Mouse (Mus musculus): ENCODE results near the gene Grap. TPM values are rescaled to one million over a fixed set of nuclear protein-coding genes. Genes with fewer than 3 reads are reported as not detected.

Gene Grap
- polyA plus RNA-seq, 1 experiment from 2014 or later = 4.8 TPM

GRCm38 (mm10) chr11:61699460-61699859, 46.4 kb downstream of the Grap start:
- Histone ChIP-seq H3K4me3 (ENCODE audit: low read depth, low read length) (no peak overlapping the region), H3K27me3 (ENCODE audit: control insufficient read depth, insufficient read depth, low read depth, low read length) (no peaks in the 10 kb centered on the region), H3K4me1 (ENCODE audit: control insufficient read depth, low read depth, low read length) (no peaks in the 10 kb centered on the region), H3K36me3 (ENCODE audit: control insufficient read depth, insufficient read depth) (peaks cover 26% of the 10 kb centered on the region), H3K27ac (ENCODE audit: low read length) (no peak overlapping the region), H3K9me3 (replicated peaks; ENCODE audit: control insufficient read depth, low read length) (no peaks in the 10 kb centered on the region), H3K4me2 (ENCODE audit: low read depth, low read length) (no peak overlapping the region), H3K9ac (ENCODE audit: low read depth, low read length) (no peak overlapping the region)
- WGBS (ENCODE audit: insufficient replicate concordance) = 73% methylated on average over 5 of the region's 5 CpGs
- no peak for ATAC-seq (ENCODE audit: low read depth)

GRCm38 (mm10) chr11:61699933-61700332, 46.9 kb downstream of the Grap start:
- no peak overlapping the region for H3K27ac ChIP-seq (ENCODE audit: low read length)
- H3K36me3 ChIP-seq (ENCODE audit: control insufficient read depth, insufficient read depth) = peaks cover 26% of the 10 kb centered on the region
- 66% methylated on average over 4 of the region's 4 CpGs for WGBS (ENCODE audit: insufficient replicate concordance)
- H3K4me1 ChIP-seq (ENCODE audit: control insufficient read depth, low read depth, low read length) = no peaks in the 10 kb centered on the region
- no peaks in the 10 kb centered on the region for H3K27me3 ChIP-seq (ENCODE audit: control insufficient read depth, insufficient read depth, low read depth, low read length)
- no peak overlapping the region for H3K4me3 ChIP-seq (ENCODE audit: low read depth, low read length)
- no peak overlapping the region for H3K4me2 ChIP-seq (ENCODE audit: low read depth, low read length)
- no peak for ATAC-seq (ENCODE audit: low read depth)
- H3K9me3 ChIP-seq (replicated peaks; ENCODE audit: control insufficient read depth, low read length) = no peaks in the 10 kb centered on the region
- no peak overlapping the region for H3K9ac ChIP-seq (ENCODE audit: low read depth, low read length)

GRCm38 (mm10) chr11:61701696-61702095, 48.6 kb downstream of the Grap start:
- Histone ChIP-seq H3K36me3 (ENCODE audit: control insufficient read depth, insufficient read depth) (peaks cover 21% of the 10 kb centered on the region), H3K9me3 (replicated peaks; ENCODE audit: control insufficient read depth, low read length) (no peaks in the 10 kb centered on the region), H3K4me3 (ENCODE audit: low read depth, low read length) (no peak overlapping the region), H3K4me2 (ENCODE audit: low read depth, low read length) (no peak overlapping the region), H3K9ac (ENCODE audit: low read depth, low read length) (no peak overlapping the region), H3K4me1 (ENCODE audit: control insufficient read depth, low read depth, low read length) (no peaks in the 10 kb centered on the region), H3K27ac (ENCODE audit: low read length) (no peak overlapping the region), H3K27me3 (ENCODE audit: control insufficient read depth, insufficient read depth, low read depth, low read length) (no peaks in the 10 kb centered on the region)
- WGBS (ENCODE audit: insufficient replicate concordance) = 78% methylated on average over 5 of the region's 5 CpGs
- ATAC-seq (ENCODE audit: low read depth) = no peak

- Histone ChIP-seq H3K9ac (ENCODE audit: low read depth, low read length) (no peak overlapping the region), H3K4me2 (ENCODE audit: low read depth, low read length) (no peak overlapping the region), H3K27me3 (ENCODE audit: control insufficient read depth, insufficient read depth, low read depth, low read length) (no peaks in the 10 kb centered on the region), H3K4me3 (ENCODE audit: low read depth, low read length) (no peak overlapping the region), H3K36me3 (ENCODE audit: control insufficient read depth, insufficient read depth) (peaks cover 21% of the 10 kb centered on the region), H3K9me3 (replicated peaks; ENCODE audit: control insufficient read depth, low read length) (no peaks in the 10 kb centered on the region), H3K4me1 (ENCODE audit: control insufficient read depth, low read depth, low read length) (no peaks in the 10 kb centered on the region), H3K27ac (ENCODE audit: low read length) (no peak overlapping the region)
- 82% methylated on average over 5 of the region's 5 CpGs for WGBS (ENCODE audit: insufficient replicate concordance)
- no peak for ATAC-seq (ENCODE audit: low read depth)
These were observed 49.4 kb downstream of the Grap start for GRCm38 (mm10) chr11:61702494-61702893.

GRCm38 (mm10) chr11:61705581-61705980, 52.5 kb downstream of the Grap start:
- 72% methylated on average over 2 of the region's 2 CpGs for WGBS (ENCODE audit: insufficient replicate concordance)
- Histone ChIP-seq H3K27ac (ENCODE audit: low read length) (no peak overlapping the region), H3K9ac (ENCODE audit: low read depth, low read length) (no peak overlapping the region), H3K4me1 (ENCODE audit: control insufficient read depth, low read depth, low read length) (no peaks in the 10 kb centered on the region), H3K4me3 (ENCODE audit: low read depth, low read length) (no peak overlapping the region), H3K4me2 (ENCODE audit: low read depth, low read length) (no peak overlapping the region), H3K27me3 (ENCODE audit: control insufficient read depth, insufficient read depth, low read depth, low read length) (no peaks in the 10 kb centered on the region), H3K36me3 (ENCODE audit: control insufficient read depth, insufficient read depth) (peaks cover 21% of the 10 kb centered on the region), H3K9me3 (replicated peaks; ENCODE audit: control insufficient read depth, low read length) (no peaks in the 10 kb centered on the region)
- ATAC-seq (ENCODE audit: low read depth) = no peak

- Histone ChIP-seq H3K27ac (ENCODE audit: low read length) (no peak overlapping the region), H3K4me2 (ENCODE audit: low read depth, low read length) (no peak overlapping the region), H3K9ac (ENCODE audit: low read depth, low read length) (no peak overlapping the region), H3K4me3 (ENCODE audit: low read depth, low read length) (no peak overlapping the region), H3K36me3 (ENCODE audit: control insufficient read depth, insufficient read depth) (peaks cover 21% of the 10 kb centered on the region), H3K9me3 (replicated peaks; ENCODE audit: control insufficient read depth, low read length) (no peaks in the 10 kb centered on the region), H3K4me1 (ENCODE audit: control insufficient read depth, low read depth, low read length) (no peaks in the 10 kb centered on the region), H3K27me3 (ENCODE audit: control insufficient read depth, insufficient read depth, low read depth, low read length) (no peaks in the 10 kb centered on the region)
- WGBS (ENCODE audit: insufficient replicate concordance) = 55% methylated on average over 4 of the region's 4 CpGs
- ATAC-seq (ENCODE audit: low read depth) = no peak
These were observed 53.2 kb downstream of the Grap start for GRCm38 (mm10) chr11:61706232-61706631.

- ATAC-seq (ENCODE audit: low read depth) = no peak
- H3K9me3 ChIP-seq (replicated peaks; ENCODE audit: control insufficient read depth, low read length) = no peaks in the 10 kb centered on the region
- H3K4me2 ChIP-seq (ENCODE audit: low read depth, low read length) = no peak overlapping the region
- H3K9ac ChIP-seq (ENCODE audit: low read depth, low read length) = no peak overlapping the region
- no peak overlapping the region for H3K27ac ChIP-seq (ENCODE audit: low read length)
- H3K4me1 ChIP-seq (ENCODE audit: control insufficient read depth, low read depth, low read length) = no peaks in the 10 kb centered on the region
- 66% methylated on average over 3 of the region's 3 CpGs for WGBS (ENCODE audit: insufficient replicate concordance)
- no peak overlapping the region for H3K4me3 ChIP-seq (ENCODE audit: low read depth, low read length)
- no peaks in the 10 kb centered on the region for H3K27me3 ChIP-seq (ENCODE audit: control insufficient read depth, insufficient read depth, low read depth, low read length)
- peaks cover 2% of the 10 kb centered on the region; the same call in 1 of the 2 replicates for H3K36me3 ChIP-seq (ENCODE audit: control insufficient read depth, insufficient read depth)
These were observed 55.9 kb downstream of the Grap start for GRCm38 (mm10) chr11:61708928-61709327.

GRCm38 (mm10) chr11:61713157-61713855, 60.2 kb downstream of the Grap start:
- H3K9ac ChIP-seq (ENCODE audit: low read depth, low read length) = no peak overlapping the region
- no peak overlapping the region for H3K27ac ChIP-seq (ENCODE audit: low read length)
- no peak overlapping the region for H3K4me2 ChIP-seq (ENCODE audit: low read depth, low read length)
- H3K4me3 ChIP-seq (ENCODE audit: low read depth, low read length) = no peak overlapping the region
- H3K36me3 ChIP-seq (ENCODE audit: control insufficient read depth, insufficient read depth) = no peaks in the 10 kb centered on the region
- no peak for ATAC-seq (ENCODE audit: low read depth)
- 55% methylated on average over 15 of the region's 15 CpGs for WGBS (ENCODE audit: insufficient replicate concordance)
- H3K4me1 ChIP-seq (ENCODE audit: control insufficient read depth, low read depth, low read length) = no peaks in the 10 kb centered on the region
- no peaks in the 10 kb centered on the region for H3K9me3 ChIP-seq (replicated peaks; ENCODE audit: control insufficient read depth, low read length)
- H3K27me3 ChIP-seq (ENCODE audit: control insufficient read depth, insufficient read depth, low read depth, low read length) = no peaks in the 10 kb centered on the region

- no peak overlapping the region for H3K27ac ChIP-seq (ENCODE audit: low read length)
- no peaks in the 10 kb centered on the region for H3K4me1 ChIP-seq (ENCODE audit: control insufficient read depth, low read depth, low read length)
- H3K4me3 ChIP-seq (ENCODE audit: low read depth, low read length) = no peak overlapping the region
- H3K27me3 ChIP-seq (ENCODE audit: control insufficient read depth, insufficient read depth, low read depth, low read length) = no peaks in the 10 kb centered on the region
- 34% methylated on average over 11 of the region's 11 CpGs for WGBS (ENCODE audit: insufficient replicate concordance)
- ATAC-seq (ENCODE audit: low read depth) = peak; percentile 77
- no peak overlapping the region for H3K4me2 ChIP-seq (ENCODE audit: low read depth, low read length)
- no peaks in the 10 kb centered on the region for H3K36me3 ChIP-seq (ENCODE audit: control insufficient read depth, insufficient read depth)
- no peak overlapping the region for H3K9ac ChIP-seq (ENCODE audit: low read depth, low read length)
- H3K9me3 ChIP-seq (replicated peaks; ENCODE audit: control insufficient read depth, low read length) = no peaks in the 10 kb centered on the region
These were observed 61.5 kb downstream of the Grap start for GRCm38 (mm10) chr11:61714346-61715117.

Data from liver, embryonic 16.5 days (tissue).